In genomic region chr2:181623401-181623800, GRCm38 (mm10) we compare ENCODE assay signal across 9 mouse cellular contexts. TPM values are rescaled to one million over a fixed set of nuclear protein-coding genes. Genes with fewer than 3 reads are reported as not detected.
DNase-seq lines count a peak whose midpoint lies in the region; ATAC-seq and TF ChIP-seq lines count a peak whose summit lies in the region.
"Had no signal": no experiment of that assay in that cellular context is flagged by ENCODE, and none has a peak within 500 bp of the region (broad histone marks: within the 10 kb centered on the region; RNA-seq: fewer than 3 reads in every experiment).

No protein-coding gene starts in this region.

- H3K27me3 ChIP-seq in heart, embryonic 11.5 days (ENCODE audit: control insufficient read depth, insufficient read depth, low read length): no peaks in the 10 kb centered on the region
- no peaks in the 10 kb centered on the region for H3K27me3 ChIP-seq in midbrain, embryonic 10.5 days (ENCODE audit: low read depth, poor library complexity, severe bottlenecking)
- no peaks in the 10 kb centered on the region for H3K27me3 ChIP-seq in midbrain, embryonic 16.5 days (ENCODE audit: control insufficient read depth, insufficient read depth, low read depth, low read length)
- H3K27me3 ChIP-seq: neural tube, embryonic 12.5 days had no signal

- H3K4me1 ChIP-seq in heart, embryonic 11.5 days (ENCODE audit: control insufficient read depth, insufficient read depth, low read length): no peaks in the 10 kb centered on the region
- no peaks in the 10 kb centered on the region for H3K4me1 ChIP-seq in midbrain, embryonic 10.5 days
- no peaks in the 10 kb centered on the region for H3K4me1 ChIP-seq in midbrain, embryonic 16.5 days (ENCODE audit: control insufficient read depth, insufficient read depth, low read length)
- H3K4me1 ChIP-seq: neural tube, embryonic 12.5 days had no signal

- no peak for TF ChIP-seq POLR2A in brain, embryonic 14.5 days (IDR thresholded peaks at IDR 0.05; ENCODE audit: borderline replicate concordance, extremely low read depth, insufficient read depth, insufficient read length, poor library complexity, severe bottlenecking)

- H3K4me3 ChIP-seq in heart, embryonic 11.5 days (ENCODE audit: low read depth, low read length): no peak overlapping the region
- H3K4me3 ChIP-seq in midbrain, embryonic 10.5 days: no peak overlapping the region
- H3K4me3 ChIP-seq in midbrain, embryonic 16.5 days (ENCODE audit: low read depth, low read length): no peak overlapping the region
- H3K4me3 ChIP-seq: neural tube, embryonic 12.5 days had no signal

- peak; percentile 7 to 42 for DNase-seq in heart, adult 18-20 months
- peak; percentile 14 for DNase-seq in midbrain, embryonic 10.5 days (ENCODE audit: low spot score)
- peak; percentile 46 for DNase-seq in brain, embryonic 14.5 days (ENCODE audit: low read depth)
- DNase-seq in spleen, postnatal 36 days (ENCODE audit: low spot score in 2 of 2): no peak

- ATAC-seq in heart, embryonic 11.5 days (replicated peaks; ENCODE audit: insufficient number of reproducible peaks, low FRiP score, low TSS enrichment): no peak
- no peak for ATAC-seq in midbrain, embryonic 16.5 days
- peak; percentile 66; the same call in 1 of the 2 replicates for ATAC-seq in megakaryocyte progenitor cell, adult 5-6 weeks (replicated peaks; ENCODE audit: poor library complexity)
- no peak for ATAC-seq in activated CD4-positive, CD25-positive, alpha-beta regulatory T cell, adult 4 months

- TF ChIP-seq CTCF in brain, embryonic 14.5 days (IDR thresholded peaks at IDR 0.05; ENCODE audit: borderline replicate concordance, extremely low read depth, insufficient read depth, insufficient read length): peak; percentile 33; the same call in 1 of the 2 replicates

- H3K9ac ChIP-seq in heart, embryonic 11.5 days (ENCODE audit: low read depth, low read length): no peak overlapping the region
- no peak overlapping the region for H3K9ac ChIP-seq in midbrain, embryonic 16.5 days (ENCODE audit: low read depth, low read length)
- H3K9ac ChIP-seq: neural tube, embryonic 12.5 days had no signal

- H3K27ac ChIP-seq in heart, embryonic 11.5 days (ENCODE audit: low read depth, low read length): no peak overlapping the region
- no peak overlapping the region for H3K27ac ChIP-seq in midbrain, embryonic 10.5 days (replicated peaks)
- H3K27ac ChIP-seq in midbrain, embryonic 16.5 days (ENCODE audit: low read length): no peak overlapping the region
- H3K27ac ChIP-seq: neural tube, embryonic 12.5 days had no signal

- H3K4me2 ChIP-seq in heart, embryonic 11.5 days: no peak overlapping the region
- H3K4me2 ChIP-seq in midbrain, embryonic 16.5 days (ENCODE audit: low read length): no peak overlapping the region
- H3K4me2 ChIP-seq: neural tube, embryonic 12.5 days had no signal

- H3K9me3 ChIP-seq in heart, embryonic 11.5 days (replicated peaks; ENCODE audit: control insufficient read depth, low read length): no peaks in the 10 kb centered on the region
- H3K9me3 ChIP-seq in midbrain, embryonic 10.5 days (replicated peaks): no peaks in the 10 kb centered on the region
- no peaks in the 10 kb centered on the region for H3K9me3 ChIP-seq in midbrain, embryonic 16.5 days (replicated peaks; ENCODE audit: control insufficient read depth, low read length, poor library complexity, severe bottlenecking)
- H3K9me3 ChIP-seq: neural tube, embryonic 12.5 days had no signal

- H3K36me3 ChIP-seq in heart, embryonic 11.5 days (ENCODE audit: control insufficient read depth, insufficient read depth, low read length): peaks cover 19% of the 10 kb centered on the region
- peaks cover 76% of the 10 kb centered on the region for H3K36me3 ChIP-seq in midbrain, embryonic 10.5 days
- peaks cover 16% of the 10 kb centered on the region for H3K36me3 ChIP-seq in midbrain, embryonic 16.5 days (ENCODE audit: control insufficient read depth, insufficient read depth, low read length)

RNA-seq across cellular contexts. Expression of gene Samd10, which starts 24.4 kb away (rescaled TPM):
- 1 to 10 TPM; 1.6 to 2.3 TPM for total RNA-seq in heart, adult 18-20 months (2021)
- 13.7 and 14.6 TPM in 2 replicates for polyA plus RNA-seq in heart, embryonic 11.5 days (2014; fragmentation: Nextera tagmentation; extraction: Ambion mirVana)
- polyA plus RNA-seq in midbrain, embryonic 10.5 days (2016; fragmentation: Nextera tagmentation; extraction: Ambion mirVana): 36.4 and 56.1 TPM in 2 replicates
- 213 and 216 TPM in 2 replicates for polyA plus RNA-seq in midbrain, embryonic 16.5 days (2015; fragmentation: Nextera tagmentation; extraction: Ambion mirVana)
- polyA plus RNA-seq in brain, embryonic 14.5 days (2012; rRNA removed): 161 and 163 TPM in 2 replicates
- total RNA-seq in megakaryocyte progenitor cell, adult 5-6 weeks (2015): 9.0 and 10.9 TPM in 2 replicates
- total RNA-seq in megakaryocyte progenitor cell, adult 5-6 weeks (2017): 2.0 TPM in 2 replicates
- 10 to 100 TPM in 1 of 2 experiments, 1 to 10 TPM in 1; 8.7 to 12.5 TPM for polyA plus RNA-seq in activated CD4-positive, CD25-positive, alpha-beta regulatory T cell, adult 4 months (2017; shearing (Covaris generic))

RNA-seq across cellular contexts. Expression of gene Zfp512b, which starts 30.8 kb away (rescaled TPM):
- total RNA-seq in heart, adult 18-20 months (2021): 10 to 100 TPM in 1 of 2 experiments, 1 to 10 TPM in 1; 9.7 to 10.8 TPM
- 26.3 and 26.5 TPM in 2 replicates for polyA plus RNA-seq in heart, embryonic 11.5 days (2014; fragmentation: Nextera tagmentation; extraction: Ambion mirVana)
- polyA plus RNA-seq in midbrain, embryonic 10.5 days (2016; fragmentation: Nextera tagmentation; extraction: Ambion mirVana): 34.6 and 48.0 TPM in 2 replicates
- 70.0 and 78.0 TPM in 2 replicates for polyA plus RNA-seq in midbrain, embryonic 16.5 days (2015; fragmentation: Nextera tagmentation; extraction: Ambion mirVana)
- polyA plus RNA-seq in brain, embryonic 14.5 days (2012; rRNA removed): 105 and 142 TPM in 2 replicates
- 8.1 and 13.5 TPM in 2 replicates for total RNA-seq in megakaryocyte progenitor cell, adult 5-6 weeks (2015)
- total RNA-seq in megakaryocyte progenitor cell, adult 5-6 weeks (2017): 7.6 and 16.4 TPM in 2 replicates
- polyA plus RNA-seq in activated CD4-positive, CD25-positive, alpha-beta regulatory T cell, adult 4 months (2017; shearing (Covaris generic)): 10 to 100 TPM; 20.3 to 26.9 TPM

RNA-seq across cellular contexts. Expression of gene Prpf6, which starts 31.7 kb away (rescaled TPM):
- 10 to 100 TPM; 35.9 to 37.7 TPM for total RNA-seq in heart, adult 18-20 months (2021)
- polyA plus RNA-seq in heart, embryonic 11.5 days (2014; fragmentation: Nextera tagmentation; extraction: Ambion mirVana): 45.5 and 53.2 TPM in 2 replicates
- 82.0 and 85.4 TPM in 2 replicates for polyA plus RNA-seq in midbrain, embryonic 10.5 days (2016; fragmentation: Nextera tagmentation; extraction: Ambion mirVana)
- polyA plus RNA-seq in midbrain, embryonic 16.5 days (2015; fragmentation: Nextera tagmentation; extraction: Ambion mirVana): 59.7 and 64.6 TPM in 2 replicates
- 30.9 and 44.4 TPM in 2 replicates for polyA plus RNA-seq in brain, embryonic 14.5 days (2012; rRNA removed)
- total RNA-seq in megakaryocyte progenitor cell, adult 5-6 weeks (2015): 19.2 and 20.3 TPM in 2 replicates
- 79.3 and 93.2 TPM in 2 replicates for total RNA-seq in megakaryocyte progenitor cell, adult 5-6 weeks (2017)
- polyA plus RNA-seq in activated CD4-positive, CD25-positive, alpha-beta regulatory T cell, adult 4 months (2017; shearing (Covaris generic)): 10 to 100 TPM; 69.3 to 69.5 TPM

RNA-seq across cellular contexts. Expression of gene Gm29797, which starts 33.4 kb away (rescaled TPM):
- total RNA-seq in heart, adult 18-20 months (2021): not detected
- polyA plus RNA-seq in heart, embryonic 11.5 days (2014; fragmentation: Nextera tagmentation; extraction: Ambion mirVana): not detected in 2 replicates
- 0.19 and 0.32 TPM in 2 replicates for polyA plus RNA-seq in midbrain, embryonic 10.5 days (2016; fragmentation: Nextera tagmentation; extraction: Ambion mirVana)
- 0.25 and 0.39 TPM in 2 replicates for polyA plus RNA-seq in midbrain, embryonic 16.5 days (2015; fragmentation: Nextera tagmentation; extraction: Ambion mirVana)
- polyA plus RNA-seq in brain, embryonic 14.5 days (2012; rRNA removed): 0.10 and 0.27 TPM in 2 replicates
- total RNA-seq in megakaryocyte progenitor cell, adult 5-6 weeks (2015): not detected in 2 replicates
- not detected in 2 replicates for total RNA-seq in megakaryocyte progenitor cell, adult 5-6 weeks (2017)
- not detected for polyA plus RNA-seq in activated CD4-positive, CD25-positive, alpha-beta regulatory T cell, adult 4 months (2017; shearing (Covaris generic))
- polyA plus RNA-seq: neural tube, embryonic 12.5 days had no signal

RNA-seq across cellular contexts. Expression of gene Uckl1, which starts 38.7 kb away (rescaled TPM):
- 10 to 100 TPM; 32.5 to 34.1 TPM for total RNA-seq in heart, adult 18-20 months (2021)
- polyA plus RNA-seq in heart, embryonic 11.5 days (2014; fragmentation: Nextera tagmentation; extraction: Ambion mirVana): 66.2 and 66.7 TPM in 2 replicates
- polyA plus RNA-seq in midbrain, embryonic 10.5 days (2016; fragmentation: Nextera tagmentation; extraction: Ambion mirVana): 49.8 and 59.3 TPM in 2 replicates
- polyA plus RNA-seq in midbrain, embryonic 16.5 days (2015; fragmentation: Nextera tagmentation; extraction: Ambion mirVana): 71.2 and 76.0 TPM in 2 replicates
- polyA plus RNA-seq in brain, embryonic 14.5 days (2012; rRNA removed): 125 and 204 TPM in 2 replicates
- total RNA-seq in megakaryocyte progenitor cell, adult 5-6 weeks (2015): 72.0 and 87.0 TPM in 2 replicates
- total RNA-seq in megakaryocyte progenitor cell, adult 5-6 weeks (2017): 54.7 and 67.0 TPM in 2 replicates
- polyA plus RNA-seq in activated CD4-positive, CD25-positive, alpha-beta regulatory T cell, adult 4 months (2017; shearing (Covaris generic)): 100 to 1,000 TPM; 111 to 136 TPM

Comparison
In these comparisons a context has a peak if more than half of its experiments do, and no peak if none do; other contexts are left out.
1. DNase-seq: peak in heart, adult 18-20 months (2 of 2), midbrain, embryonic 10.5 days (single experiment) and brain, embryonic 14.5 days (single experiment); none in spleen, postnatal 36 days (0 of 2).